Mouse (Mus musculus) liver, embryonic 14.5 days (tissue): Measurements from ENCODE around the gene Grm8. TPM values are rescaled to one million over a fixed set of nuclear protein-coding genes. Genes with fewer than 3 reads are reported as not detected.

Experiments used
- ATAC-seq: fragments of 200-750 bp; cut with Nextera tagmentation; 2 replicates; pipeline ENCODE4 v1.8.0; 2017; ENCODE audit warnings: moderate number of reproducible peaks, mild to moderate bottlenecking, moderate library complexity; ENCODE audit not compliant: insufficient read depth
- DNase-seq, 3 experiments: peaks; one replicate each; pipeline ENCODE4 v3.0.0-alpha.2; 2012 to 2013; ENCODE audit warnings: low read depth in 3 of 3, low spot score in 3 of 3
- H3K27ac ChIP-seq: fragments of 300-500 bp; sonication (generic); 2 replicates; pipeline ENCODE4 v1.5.1; 2014; ENCODE audit warnings: moderate library complexity, mild to moderate bottlenecking, control low read depth, inconsistent platforms
- H3K27me3 ChIP-seq: fragments of 300-500 bp; sonication (generic); 2 replicates; pipeline ENCODE4 v1.6.1; 2014; ENCODE audit warnings: mild to moderate bottlenecking, low read length, moderate library complexity; ENCODE audit not compliant: control insufficient read depth, insufficient read depth
- H3K36me3 ChIP-seq: fragments of 300-500 bp; sonication (generic); replicated peaks from 2 replicates; pipeline ENCODE4 v1.6.1; 2014; ENCODE audit warnings: low read depth; ENCODE audit not compliant: control insufficient read depth, insufficient read depth
- H3K4me1 ChIP-seq, 2 experiments: fragments of 200-500 bp in 1 of 2; fragments of 300-500 bp in 1 of 2; sonication (generic) in 1 of 2; replicated peaks; 2 replicates each; pipeline ENCODE4 v1.6.1; 2012 to 2014; ENCODE audit warnings: antibody characterized with exemption in 1 of 2, inconsistent platforms in 1 of 2, low read length in 1 of 2; ENCODE audit not compliant: control insufficient read depth in 2 of 2, insufficient read depth in 2 of 2
- H3K4me2 ChIP-seq: fragments of 300-500 bp; sonication (generic); 2 replicates; pipeline ENCODE4 v1.6.1; 2014; ENCODE audit warnings: low read depth, mild to moderate bottlenecking, control low read depth, moderate library complexity
- H3K4me3 ChIP-seq, 2 experiments: fragments of 200-500 bp in 1 of 2; fragments of 300-500 bp in 1 of 2; sonication (generic) in 1 of 2; 2 replicates each; pipeline ENCODE4 v1.5.1; 2012 to 2014; ENCODE audit warnings: low read depth in 2 of 2, low read length in 2 of 2, mild to moderate bottlenecking in 2 of 2, control low read depth in 1 of 2, inconsistent platforms in 1 of 2, moderate library complexity in 1 of 2; ENCODE audit not compliant: insufficient read depth in 1 of 2
- H3K9ac ChIP-seq: fragments of 300-500 bp; sonication (generic); replicated peaks from 2 replicates; pipeline ENCODE4 v1.6.1; 2014; ENCODE audit warnings: mild to moderate bottlenecking, control low read depth, moderate library complexity
- H3K9me3 ChIP-seq: fragments of 300-500 bp; sonication (generic); 2 replicates; pipeline ENCODE4 v1.6.1; 2016; ENCODE audit warnings: low read length, mixed read lengths; ENCODE audit not compliant: control insufficient read depth
- CTCF ChIP-seq: IDR thresholded peaks from 2 replicates; pipeline ENCODE4 v1.5.1; 2016; ENCODE audit warnings: antibody characterized with exemption, low read depth, control low read depth
- EP300 ChIP-seq: IDR thresholded peaks from 2 replicates; pipeline ENCODE4 v1.6.1; 2016; ENCODE audit warnings: antibody characterized with exemption, low read depth
- WGBS: fragments of 180-500 bp; shearing (Covaris S2); extraction: QIAGEN DNeasy Blood & Tissue Kit; methylation state at CpG from one replicate; pipeline ENCODE4 v1.1.7; 2014; ENCODE audit not compliant: insufficient replicate concordance; 5-methylcytosine and 5-hydroxymethylcytosine counted together
- polyA plus RNA-seq, 2 experiments: library from polyadenylated mRNA; depleted of rRNA in 1 of 2; stranded (reverse) in 1 of 2; unstranded in 1 of 2; fragments of >200 nt; fragmentation: Nextera tagmentation in 1 of 2; extraction: Ambion mirVana in 1 of 2; gene quantifications; 2 replicates each; pipeline versions ENCODE4 v1.2.1 to v1.2.3; 2012 to 2014

Gene Grm8
- polyA plus RNA-seq, 2 experiments: not detected

GRCm38 (mm10) chr6:27517620-27518019, 617.4 kb downstream of the Grm8 start:
- Histone ChIP-seq H3K27me3 (no peaks in the 10 kb centered on the region), H3K4me3 (no peak overlapping the region), H3K27ac (no peak overlapping the region), H3K9ac (no peak overlapping the region), H3K36me3 (no peaks in the 10 kb centered on the region), H3K4me2 (no peak overlapping the region), H3K4me1 (no peaks in the 10 kb centered on the region), H3K9me3 (no peaks in the 10 kb centered on the region)
- DNase-seq (no peak), ATAC-seq (no peak)
- no peak for TF ChIP-seq CTCF
- TF ChIP-seq EP300: no peak
- WGBS: 46% methylated on average over 1 of the region's 1 CpGs

GRCm38 (mm10) chr6:27460998-27461397, 674.0 kb downstream of the Grm8 start:
- no peak for TF ChIP-seq CTCF
- TF ChIP-seq EP300: no peak
- WGBS: 54% methylated on average over 5 of the region's 5 CpGs
- Histone ChIP-seq H3K27me3 (no peaks in the 10 kb centered on the region), H3K36me3 (no peaks in the 10 kb centered on the region), H3K4me1 (no peaks in the 10 kb centered on the region), H3K9me3 (no peaks in the 10 kb centered on the region), H3K9ac (no peak overlapping the region), H3K27ac (no peak overlapping the region), H3K4me2 (no peak overlapping the region), H3K4me3 (no peak overlapping the region)
- DNase-seq: no peak
- no peak for ATAC-seq

- WGBS: 68% methylated on average over 4 of the region's 4 CpGs
- DNase-seq: no peak
- no peaks in the 10 kb centered on the region for H3K4me1 ChIP-seq
These were observed 726.5 kb downstream of the Grm8 start for GRCm38 (mm10) chr6:27408473-27408872.

GRCm38 (mm10) chr6:27372416-27372815, 762.6 kb downstream of the Grm8 start:
- H3K4me1 ChIP-seq: no peaks in the 10 kb centered on the region
- TF ChIP-seq EP300 (no peak), CTCF (no peak)
- H3K4me3 ChIP-seq: no peak overlapping the region
- no peaks in the 10 kb centered on the region for H3K36me3 ChIP-seq
- no peaks in the 10 kb centered on the region for H3K27me3 ChIP-seq
- H3K4me2 ChIP-seq: no peak overlapping the region
- no peak for DNase-seq
- H3K27ac ChIP-seq: no peak overlapping the region
- ATAC-seq: no peak
- no peaks in the 10 kb centered on the region for H3K9me3 ChIP-seq
- H3K9ac ChIP-seq: no peak overlapping the region

More at GRCm38 (mm10) chr6:27408473-27408872, 726.5 kb downstream of the Grm8 start:
- no peaks in the 10 kb centered on the region for H3K36me3 ChIP-seq
- H3K27ac ChIP-seq: no peak overlapping the region
- H3K4me3 ChIP-seq: no peak overlapping the region
- H3K9me3 ChIP-seq: no peaks in the 10 kb centered on the region
- no peaks in the 10 kb centered on the region for H3K27me3 ChIP-seq
- H3K9ac ChIP-seq: no peak overlapping the region
- no peak for ATAC-seq
- H3K4me2 ChIP-seq: no peak overlapping the region
- no peak for TF ChIP-seq EP300
- no peak for TF ChIP-seq CTCF

- Histone ChIP-seq H3K4me3 (no peak overlapping the region), H3K9me3 (no peaks in the 10 kb centered on the region), H3K27ac (no peak overlapping the region), H3K4me2 (no peak overlapping the region), H3K27me3 (no peaks in the 10 kb centered on the region), H3K36me3 (no peaks in the 10 kb centered on the region), H3K4me1 (no peaks in the 10 kb centered on the region), H3K9ac (no peak overlapping the region)
- no peak for ATAC-seq
- TF ChIP-seq CTCF (no peak), EP300 (no peak)
- 68% methylated on average over 2 of the region's 2 CpGs for WGBS
- DNase-seq: no peak
These were observed 763.9 kb downstream of the Grm8 start for GRCm38 (mm10) chr6:27371095-27371494.

GRCm38 (mm10) chr6:27363775-27364174, 771.2 kb downstream of the Grm8 start:
- H3K4me2 ChIP-seq: no peak overlapping the region
- H3K9me3 ChIP-seq: no peaks in the 10 kb centered on the region
- no peak for DNase-seq
- no peak for TF ChIP-seq EP300
- no peak for TF ChIP-seq CTCF
- 79% methylated on average over 8 of the region's 8 CpGs for WGBS
- no peak overlapping the region for H3K4me3 ChIP-seq
- ATAC-seq: no peak
- H3K27me3 ChIP-seq: no peaks in the 10 kb centered on the region
- H3K36me3 ChIP-seq: no peaks in the 10 kb centered on the region
- no peak overlapping the region for H3K27ac ChIP-seq
- H3K4me1 ChIP-seq: no peaks in the 10 kb centered on the region
- H3K9ac ChIP-seq: no peak overlapping the region
